Mouse (Mus musculus) naive thymus-derived CD4-positive, alpha-beta T cell, adult 2 months (primary cell): ENCODE measurements at regions not wholly inside any gene's neighbourhood (a gene's known extent, or its start where the extent isn't known, plus 50 kb on each side); places are given as distances from the start of the nearest gene placed in this dataset.

ENCODE experiments used
- DNase-seq: peaks from one replicate; pipeline ENCODE4 v3.0.0-alpha.2; 2011; ENCODE audit warnings: low read depth

DNA sequence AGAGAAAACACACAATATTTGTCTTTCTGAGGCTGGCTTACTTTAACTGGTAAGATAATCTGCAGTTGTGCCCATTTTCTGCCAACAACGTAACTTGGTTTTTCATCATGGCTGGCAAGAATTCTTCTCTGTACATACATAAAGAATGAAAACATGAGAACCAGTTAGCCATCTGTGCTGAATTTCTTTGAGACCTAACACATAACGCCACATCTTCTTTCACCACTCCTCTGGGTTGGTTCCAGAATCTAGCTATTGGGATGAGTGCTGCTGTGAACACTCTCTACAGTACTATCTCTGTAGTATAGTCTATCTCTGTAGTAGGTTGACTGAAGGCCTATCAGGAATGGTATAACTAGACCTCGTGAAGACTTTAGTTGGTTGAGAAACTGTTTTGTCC is 132.1 kb downstream of the 1700020N01Rik start:
- no peak for DNase-seq

DNA sequence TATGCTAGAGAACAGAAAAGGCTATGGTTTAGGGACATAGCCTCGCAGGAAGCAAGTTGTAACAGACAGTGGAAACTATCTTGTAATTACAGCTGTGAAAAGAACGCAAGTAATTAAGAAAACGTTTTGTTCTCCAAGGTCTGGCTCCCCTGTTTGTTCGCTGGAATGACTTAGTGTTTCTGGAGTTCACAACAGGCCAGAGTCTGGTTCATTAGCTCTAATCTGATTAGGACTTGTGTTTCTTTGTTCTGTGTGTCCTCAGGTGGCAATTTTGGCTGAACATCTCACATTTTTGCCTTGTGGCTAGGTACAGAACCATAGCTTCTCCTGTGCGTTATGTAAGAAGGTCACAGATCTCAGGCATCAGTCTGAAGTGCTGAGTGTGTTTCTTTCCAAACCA is 141.7 kb upstream of the Sgk1 start:
- DNase-seq, result no peak

DNA sequence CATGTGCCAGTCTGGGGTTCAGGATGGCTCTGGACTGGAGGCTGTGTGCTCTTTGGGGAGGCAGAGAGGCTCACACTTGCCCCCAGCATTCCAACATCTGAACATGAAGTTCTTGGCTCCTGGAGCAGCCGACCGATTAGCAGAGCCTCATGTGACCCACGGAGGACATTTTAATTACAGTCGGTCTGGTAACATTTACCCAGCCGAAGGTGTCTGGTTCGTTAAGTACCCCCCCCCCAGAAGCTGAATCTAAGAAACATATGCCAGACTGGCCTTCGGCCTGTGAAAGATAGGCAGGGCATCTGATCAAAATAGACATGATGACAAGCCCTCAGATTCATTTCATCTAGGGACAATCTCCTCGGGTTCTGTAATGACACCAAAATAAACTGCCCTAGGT is 140.4 kb upstream of the Sgk1 start:
- no peak for DNase-seq

DNA sequence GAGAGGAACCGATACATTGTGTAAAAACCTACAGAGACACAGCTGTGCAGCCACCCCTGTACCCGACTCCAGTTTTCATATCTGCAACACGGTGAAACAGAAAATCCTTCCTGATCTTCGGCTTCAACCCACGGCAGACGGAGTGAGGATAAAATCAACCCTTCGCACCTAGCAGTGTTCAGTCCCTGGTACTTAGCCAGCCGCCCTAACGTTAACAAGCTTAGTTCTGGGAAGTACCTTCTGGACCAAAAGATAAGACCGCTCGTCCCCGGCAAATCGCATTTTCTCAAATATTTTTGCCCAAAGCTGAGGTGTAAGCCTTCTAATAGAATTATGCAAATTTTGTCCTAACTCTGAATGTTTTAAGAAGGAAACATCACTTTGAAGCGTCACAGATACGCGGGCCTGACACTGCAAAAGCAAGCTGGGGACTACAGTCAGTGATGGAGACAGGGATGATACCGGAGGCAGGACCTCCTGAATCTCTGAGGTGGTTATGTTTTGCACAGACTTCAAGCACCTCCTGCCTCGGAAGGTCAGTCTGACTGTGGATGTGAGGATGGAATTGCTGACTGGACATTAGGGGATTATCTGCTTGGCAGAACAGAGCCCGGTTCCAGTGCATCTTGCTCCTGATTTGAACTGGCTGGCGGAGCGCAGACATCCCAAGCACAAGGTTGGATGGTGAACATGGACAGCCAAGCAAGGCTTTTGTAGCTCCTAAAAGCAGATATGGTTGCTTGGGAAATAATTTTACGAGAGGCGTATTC is 139.8 kb upstream of the Sgk1 start:
- DNase-seq, result no peak

DNA sequence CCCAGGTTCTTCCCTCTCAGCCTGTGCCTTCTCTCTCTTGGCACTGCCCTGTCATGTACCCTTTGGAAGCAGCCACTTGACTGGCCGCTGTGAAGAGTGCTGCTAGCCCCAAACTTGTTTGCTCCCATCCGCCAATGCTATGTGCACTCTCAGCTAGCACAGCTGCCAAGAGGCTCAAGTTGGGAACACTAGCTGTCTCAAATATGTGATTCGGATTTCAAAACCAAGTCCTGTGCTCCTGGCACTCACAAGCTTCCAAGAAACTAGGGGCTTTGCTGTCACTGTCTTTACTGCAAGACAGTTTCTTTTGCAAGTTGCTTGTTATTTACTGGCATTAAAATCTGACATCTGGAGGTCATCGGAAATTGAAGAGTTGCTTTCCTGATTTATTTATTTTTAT is 138.6 kb upstream of the Sgk1 start:
- no peak for DNase-seq

DNA sequence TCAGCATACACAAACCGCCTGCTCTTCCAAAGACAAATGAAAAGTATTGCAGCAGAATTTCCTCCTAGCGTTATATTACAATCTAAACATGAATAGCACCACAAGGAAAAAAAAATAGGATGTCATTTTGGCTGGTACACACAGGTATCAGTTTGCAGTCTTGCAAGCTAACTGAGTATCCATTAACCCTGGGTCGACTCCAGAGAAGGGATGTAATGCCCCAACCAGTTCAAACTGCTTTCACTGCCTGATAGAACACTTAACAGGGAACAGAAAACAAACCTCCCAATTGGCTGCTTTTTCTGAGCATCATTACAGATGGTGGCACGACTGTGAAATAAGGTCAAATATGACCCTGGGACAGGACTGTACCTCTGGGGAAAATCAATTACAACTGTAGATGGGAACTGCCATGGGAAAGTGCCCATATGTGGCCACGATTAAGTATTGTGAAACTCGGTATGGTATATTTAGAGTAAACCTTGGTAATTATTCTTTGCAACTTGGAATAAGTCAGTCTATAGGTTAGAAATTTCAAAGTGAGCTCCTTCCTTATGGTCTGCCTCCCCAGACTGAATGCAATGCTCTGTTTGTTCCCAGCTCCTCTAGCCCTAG is 137.5 kb upstream of the Sgk1 start:
- DNase-seq, result no peak

DNA sequence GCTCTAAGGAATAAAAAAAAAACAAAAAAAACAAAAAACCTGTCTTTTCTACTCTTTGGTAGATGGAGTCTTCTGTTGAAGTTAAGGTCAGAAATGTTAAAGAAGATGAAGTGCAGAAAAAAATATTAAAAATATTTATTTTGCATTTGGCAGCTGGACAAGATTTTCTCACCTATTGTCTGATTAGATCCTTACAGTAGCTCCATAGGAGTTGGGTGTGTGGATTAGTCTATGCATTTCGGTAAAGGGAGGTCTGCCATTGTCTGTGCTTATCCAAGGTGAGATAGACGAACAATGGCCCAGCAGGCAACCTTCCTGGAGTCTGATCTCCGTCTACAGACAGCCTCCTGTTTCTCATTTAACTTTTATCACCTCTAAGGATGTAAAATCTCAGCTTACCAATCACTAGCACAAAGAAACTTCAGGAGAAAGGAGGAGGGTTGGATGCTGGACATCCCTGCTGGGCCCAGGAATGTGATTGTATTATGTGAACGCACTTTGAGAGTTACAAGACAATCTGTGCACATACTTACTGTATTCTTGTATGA is 136.0 kb upstream of the Sgk1 start:
- DNase-seq, result no peak

DNA sequence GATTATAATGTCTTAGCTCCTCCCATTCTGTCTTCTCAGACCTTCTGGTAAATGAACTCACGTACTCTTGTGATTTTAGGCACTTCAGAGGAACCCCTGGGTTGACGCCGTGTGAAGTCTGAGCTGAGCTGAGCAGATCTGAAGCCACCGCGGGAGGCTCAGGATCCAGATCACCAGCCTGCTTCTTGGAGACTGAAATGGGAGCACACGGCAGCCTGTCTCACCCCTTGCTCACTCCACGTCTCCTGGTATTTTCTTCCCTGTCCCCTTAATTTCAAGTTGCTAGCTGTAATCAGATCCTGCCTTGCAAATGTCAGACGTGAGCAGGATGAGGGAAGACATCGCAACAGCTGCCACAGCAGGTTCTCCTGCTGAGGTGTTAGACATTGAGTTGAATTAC is 135.3 kb upstream of the Sgk1 start:
- DNase-seq, result peak; percentile 26

DNA sequence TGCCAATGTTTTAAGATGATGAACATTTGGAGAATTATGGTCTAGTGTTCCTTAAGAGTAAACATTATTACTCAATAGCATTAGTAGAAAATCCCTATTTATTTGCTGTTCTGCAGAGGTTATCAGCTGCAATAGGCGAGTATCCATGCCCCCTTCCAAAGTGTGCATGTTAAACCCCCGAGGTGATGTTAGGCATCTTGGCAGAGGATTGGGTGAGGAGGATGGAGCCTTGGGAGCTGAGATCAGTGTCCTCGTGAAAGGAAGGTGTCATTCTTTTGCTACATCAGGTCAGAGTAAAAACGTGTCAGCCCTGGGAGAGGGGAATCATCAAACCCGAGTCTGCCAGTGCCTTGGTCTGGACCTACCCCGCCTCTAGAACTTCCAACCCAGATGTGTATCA is 130.7 kb upstream of the Sgk1 start:
- DNase-seq, result no peak

DNA sequence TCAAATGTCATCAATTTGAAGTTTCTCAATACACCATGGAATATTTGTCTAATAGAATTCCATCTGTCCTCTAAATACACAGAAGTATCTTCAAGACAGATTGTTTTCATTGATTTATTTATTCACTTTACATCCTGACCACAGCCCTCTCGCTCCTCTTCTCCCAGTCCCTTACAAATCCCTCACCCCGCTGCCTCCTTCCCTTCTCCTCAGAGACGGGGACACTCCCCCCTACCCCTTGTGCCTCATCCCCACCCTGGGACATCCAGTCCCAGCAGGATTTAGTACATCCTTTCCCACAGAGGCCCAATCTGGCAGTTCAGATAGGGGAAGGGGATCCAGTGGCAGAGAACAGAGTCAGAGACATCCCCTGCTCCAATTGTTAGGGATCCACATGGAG is 129.6 kb upstream of the Sgk1 start:
- no peak for DNase-seq

DNA sequence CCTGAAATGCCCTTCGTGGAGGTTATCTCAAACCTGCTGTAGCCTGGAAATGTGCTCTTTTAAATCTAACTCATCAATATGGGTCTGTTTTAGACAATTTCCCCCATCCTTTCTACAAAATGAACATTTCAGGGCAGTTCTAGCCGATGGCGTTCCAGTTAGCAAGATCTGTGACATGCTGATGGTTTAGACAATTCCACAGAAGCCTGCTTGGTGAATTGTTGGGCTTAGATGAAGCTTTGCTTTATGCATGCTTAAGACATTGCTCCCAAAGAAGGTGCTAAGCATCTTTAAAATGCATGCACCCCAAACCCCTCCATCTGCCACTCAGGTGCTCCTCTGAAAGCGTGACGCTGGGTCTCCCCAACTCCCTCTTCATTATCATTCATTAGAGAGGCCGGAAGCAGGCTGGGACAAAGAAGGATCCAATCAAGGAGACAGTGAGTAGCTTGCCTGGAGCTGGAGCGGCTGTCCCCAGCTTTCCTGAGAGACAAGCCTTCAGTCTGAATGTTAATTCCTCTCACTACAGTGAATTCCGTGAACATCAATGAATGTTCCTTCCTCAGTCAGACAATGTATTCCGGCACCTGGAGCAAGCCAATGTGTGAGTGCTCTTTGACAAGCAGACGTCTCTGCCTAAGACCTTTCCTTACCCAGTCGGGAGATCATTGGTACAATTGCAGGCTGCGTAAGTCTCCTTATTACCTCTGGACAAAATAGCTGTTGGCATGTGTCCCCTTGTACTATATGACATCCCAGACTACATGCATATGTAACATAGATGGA is 127.0 kb upstream of the Sgk1 start:
- no peak for DNase-seq

DNA sequence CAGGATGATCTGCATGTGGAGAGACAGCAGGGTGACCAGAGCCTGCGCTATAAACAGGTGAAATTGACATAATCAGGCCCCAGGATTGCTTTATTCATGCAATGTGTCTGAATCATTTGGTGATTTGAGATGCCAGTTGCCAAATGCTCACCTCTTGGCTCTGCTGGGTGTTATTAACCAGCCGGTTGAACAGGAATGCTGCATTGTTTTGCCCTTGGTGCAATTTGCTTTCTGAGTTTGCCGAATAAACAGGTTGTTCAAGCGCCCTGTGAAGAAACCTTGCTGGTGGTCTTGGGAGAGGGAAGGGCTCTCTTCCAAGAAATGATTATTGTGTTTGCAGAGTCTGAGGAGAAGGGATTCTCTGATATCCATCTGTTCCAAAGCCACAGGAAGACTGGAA is 126.3 kb upstream of the Sgk1 start:
- DNase-seq, result no peak

DNA sequence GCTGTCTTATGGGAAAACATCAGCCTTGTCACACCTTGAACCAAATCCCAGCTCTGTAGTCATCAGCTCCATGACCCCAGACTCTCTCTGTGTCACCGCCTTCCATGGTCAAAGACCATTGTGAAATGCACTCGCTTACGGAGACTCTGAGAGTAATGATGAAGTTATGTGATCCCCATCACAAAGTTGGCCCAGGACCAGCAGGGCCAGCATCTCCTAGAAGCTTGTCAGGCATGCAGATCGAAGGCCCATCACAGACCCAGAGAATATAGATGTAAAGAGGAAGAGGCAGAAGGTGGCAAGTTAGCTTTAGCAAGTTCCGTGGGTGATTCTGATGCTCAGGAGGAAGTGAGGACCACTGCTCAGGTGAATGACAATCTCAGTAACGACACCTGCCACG is 125.2 kb upstream of the Sgk1 start:
- DNase-seq, result no peak

DNA sequence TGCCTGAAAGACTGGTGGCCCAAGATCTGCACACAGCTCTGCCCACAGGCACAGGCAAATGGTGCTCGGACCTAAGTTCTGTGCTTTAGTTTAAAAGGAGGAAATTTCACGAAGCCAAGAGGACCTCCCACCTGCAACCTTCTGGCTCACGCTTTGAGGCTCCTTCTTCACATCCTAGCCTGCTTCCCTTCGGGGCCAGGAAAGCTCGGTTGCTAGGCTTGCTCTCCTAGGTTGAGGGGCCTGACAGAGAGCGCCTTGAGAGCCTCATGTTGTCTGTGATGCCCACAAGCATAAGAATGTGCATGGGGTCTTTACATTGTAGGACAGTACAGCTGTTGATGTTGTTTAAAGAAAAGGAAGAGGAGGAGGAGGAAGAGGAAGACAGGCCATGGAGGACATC is 123.9 kb upstream of the Sgk1 start:
- no peak for DNase-seq

DNA sequence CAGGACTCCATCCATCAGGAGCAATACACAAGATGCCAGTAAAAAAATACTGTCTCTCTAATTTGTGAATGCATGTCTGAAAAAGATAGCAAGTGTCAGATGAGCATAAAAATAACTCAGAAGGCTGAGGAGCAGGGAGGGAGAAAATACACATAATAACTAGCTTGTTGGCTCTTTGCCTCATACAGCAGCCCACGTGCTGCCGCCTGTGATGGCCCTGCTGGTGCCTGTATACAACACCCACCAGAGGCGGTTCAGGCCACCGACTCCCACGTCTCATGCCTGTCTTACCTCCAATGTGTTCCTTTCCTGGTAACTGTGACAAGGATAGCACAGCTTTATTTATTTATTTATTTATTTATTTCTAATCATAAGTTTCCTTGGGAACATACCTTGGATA is 119.5 kb upstream of the Sgk1 start:
- DNase-seq, result no peak

DNA sequence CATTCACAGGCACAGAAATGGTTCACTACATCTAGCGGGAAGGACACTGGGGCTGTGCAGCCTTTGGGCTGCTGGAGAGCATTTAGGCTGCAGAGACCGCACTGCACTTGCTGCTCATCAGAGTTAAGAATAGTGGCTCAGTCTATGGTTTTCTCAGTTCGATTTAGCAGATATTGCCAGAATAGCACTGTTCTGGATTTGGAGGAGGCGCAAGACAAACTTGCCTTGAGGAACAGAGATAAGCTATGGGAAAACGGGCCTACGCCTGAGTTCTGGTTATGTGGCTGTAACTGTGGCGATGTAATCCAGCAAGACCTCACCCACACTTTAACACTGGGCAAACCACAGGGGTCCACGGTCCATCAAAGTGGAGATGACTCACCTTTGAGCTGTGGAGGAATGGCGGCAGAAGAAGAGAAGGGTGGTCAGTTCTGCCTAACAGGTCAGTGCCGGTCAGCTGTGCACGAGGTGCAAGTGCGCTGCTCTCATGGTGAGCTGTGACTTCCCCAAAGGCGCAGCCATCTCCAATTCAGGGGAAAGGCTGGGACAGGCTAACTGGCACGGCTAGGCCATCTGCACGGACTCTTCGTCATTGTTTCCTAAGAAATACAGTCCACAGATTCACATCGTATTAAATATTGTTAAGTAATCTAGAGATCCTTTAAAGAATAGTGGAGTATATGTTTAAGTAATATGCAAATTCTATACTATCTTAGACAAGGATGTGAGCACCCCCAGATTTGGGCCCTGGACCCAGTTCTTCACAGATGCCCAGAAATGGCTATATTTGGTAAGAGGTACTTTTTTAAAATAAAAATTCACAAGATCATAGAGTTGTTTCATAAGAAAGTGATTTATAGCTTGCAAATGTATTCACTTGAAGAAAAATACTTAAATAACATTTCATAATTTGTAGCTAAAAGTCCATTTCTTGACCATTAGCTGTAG is 118.7 kb upstream of the Sgk1 start:
- DNase-seq, result no peak

DNA sequence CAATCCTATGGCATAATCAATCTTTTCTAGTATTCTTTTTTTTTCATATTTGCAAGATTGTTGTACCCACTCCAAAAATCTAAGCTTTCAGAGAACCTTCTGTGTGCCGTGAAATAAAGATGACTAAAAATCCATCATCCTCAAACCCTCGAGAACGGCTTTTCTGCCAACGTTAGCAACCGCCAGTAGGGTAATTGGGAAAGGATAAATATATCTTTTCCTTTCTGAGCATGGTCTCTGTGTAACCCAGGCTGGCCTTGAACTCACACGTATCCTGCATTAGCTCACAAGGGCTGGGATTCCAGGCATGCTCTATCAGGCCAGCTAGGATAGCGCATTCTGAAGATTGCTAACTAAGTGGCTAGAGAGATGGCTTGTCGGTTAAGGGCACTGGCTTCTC is 117.9 kb upstream of the Sgk1 start:
- no peak for DNase-seq

DNA sequence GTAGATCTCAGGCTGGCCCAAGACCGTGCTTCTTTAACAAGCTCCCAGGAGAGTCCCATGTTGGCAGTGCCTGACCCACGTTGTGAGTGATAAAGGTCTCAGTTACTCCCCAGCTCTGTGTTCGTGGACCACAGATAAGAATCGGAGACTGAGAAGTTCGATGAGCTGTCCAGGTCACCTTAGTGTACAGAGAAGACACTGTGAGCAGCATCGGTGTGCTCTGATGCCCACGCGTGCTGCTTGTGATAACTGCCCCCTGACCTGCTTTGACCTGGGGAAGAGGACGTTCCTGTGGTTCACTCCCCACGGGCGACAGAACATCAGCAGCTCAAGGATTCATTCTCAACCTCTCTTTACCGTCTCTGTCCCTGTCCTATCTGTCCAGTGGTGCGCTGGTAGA is 117.1 kb upstream of the Sgk1 start:
- no peak for DNase-seq

DNA sequence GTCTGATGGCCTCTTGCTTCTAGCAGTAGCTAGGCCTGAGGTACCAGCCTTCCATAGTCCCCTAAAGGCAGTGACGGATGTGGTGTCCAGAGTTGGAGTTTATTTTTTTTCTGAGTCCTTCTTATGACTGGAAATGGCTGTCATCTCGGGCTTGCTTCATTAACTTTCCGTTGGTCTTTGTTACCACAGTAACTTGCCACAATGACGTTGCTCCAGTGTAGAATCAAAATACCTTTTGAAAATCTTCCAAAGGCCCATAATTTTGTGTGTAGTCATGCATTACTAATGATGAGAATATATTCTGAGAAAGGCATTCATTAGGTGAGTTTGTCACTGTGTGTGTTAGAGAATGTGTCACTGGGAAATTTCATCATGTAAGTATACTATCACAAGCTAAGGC is 108.4 kb upstream of the Sgk1 start:
- DNase-seq, result no peak

DNA sequence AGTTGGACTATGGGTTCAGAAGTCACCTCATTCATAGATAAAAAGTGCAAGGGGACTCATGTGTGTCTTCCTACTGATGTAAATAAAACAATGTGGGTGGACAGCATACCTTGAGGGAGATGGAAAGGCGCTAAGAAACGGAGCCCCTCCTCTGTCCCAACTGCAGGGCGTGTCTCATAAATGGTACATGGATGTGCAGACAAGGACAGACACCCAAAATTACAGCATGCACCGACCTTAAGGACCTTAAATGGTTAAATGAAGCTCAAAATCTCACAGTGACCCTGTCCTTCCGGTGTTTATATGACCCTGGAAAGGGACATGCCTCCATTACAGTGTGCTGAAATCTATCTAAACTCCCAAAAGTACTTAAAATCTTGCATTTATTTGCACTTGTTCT is 106.5 kb upstream of the Sgk1 start:
- no peak for DNase-seq

DNA sequence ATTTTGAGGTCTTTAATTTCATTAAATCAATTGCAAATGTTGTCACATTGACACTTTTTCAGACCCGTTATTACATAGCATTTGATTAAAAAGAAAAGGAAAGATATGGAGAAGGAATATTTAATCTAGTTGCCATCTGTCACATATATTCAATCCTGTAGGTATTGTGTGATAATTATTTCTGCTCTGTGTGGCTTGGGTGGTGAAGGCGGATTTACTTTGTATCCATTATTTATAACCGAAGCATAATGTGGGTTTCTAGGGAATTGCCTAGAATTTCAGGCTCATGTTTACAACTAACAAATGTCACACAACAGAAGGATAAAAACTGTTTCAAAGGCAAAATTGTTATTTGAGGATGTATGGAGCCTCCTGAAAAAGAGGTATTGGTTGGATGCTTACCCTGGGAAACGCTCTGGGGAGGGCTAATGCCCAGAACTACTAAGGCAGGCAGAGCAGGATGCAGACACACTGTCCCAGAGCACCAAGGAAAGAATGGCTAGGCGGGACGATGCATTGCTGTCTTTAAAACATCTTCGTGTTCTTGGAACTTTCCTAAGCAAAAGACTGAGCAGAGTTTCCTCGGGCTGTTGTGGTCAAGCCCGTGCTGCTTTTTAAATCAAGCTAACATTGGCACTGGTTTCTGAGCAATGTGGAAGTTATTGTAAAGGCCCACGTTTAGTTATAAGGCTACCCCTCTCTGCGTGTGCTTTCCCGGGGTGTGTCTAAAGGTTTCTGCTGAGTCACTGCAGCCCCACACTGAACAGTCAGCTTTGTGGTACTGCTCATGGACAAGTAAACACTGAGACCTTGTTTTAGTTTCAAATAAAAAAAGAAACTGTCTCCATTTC is 105.8 kb upstream of the Sgk1 start:
- DNase-seq, result no peak
